Mouse (Mus musculus) lung, postnatal 0 days (tissue): ENCODE measurements around the gene D430042O09Rik.

Source experiments
- CTCF ChIP-seq: IDR thresholded peaks from 2 replicates; pipeline ENCODE4 v1.5.1; 2016; ENCODE audit warnings: antibody characterized with exemption, mild to moderate bottlenecking
- EP300 ChIP-seq: IDR thresholded peaks from 2 replicates; pipeline ENCODE4 v1.6.1; 2016; ENCODE audit warnings: antibody characterized with exemption, mild to moderate bottlenecking, control low read depth

- TF ChIP-seq CTCF (no peak), EP300 (no peak)
These were observed 119.2 kb downstream of the D430042O09Rik start for GRCm38 (mm10) chr7:125826887-125827286.
